Mouse (Mus musculus) liver, embryonic 14.5 days (tissue): ENCODE results near the gene Maats1. TPM values are rescaled to one million over a fixed set of nuclear protein-coding genes. Genes with fewer than 3 reads are reported as not detected.

Experiments
- ATAC-seq: fragments of 200-750 bp; cut with Nextera tagmentation; 2 replicates; pipeline ENCODE4 v1.8.0; 2017; ENCODE audit warnings: moderate number of reproducible peaks, mild to moderate bottlenecking, moderate library complexity; ENCODE audit not compliant: insufficient read depth
- DNase-seq, 3 experiments: peaks; one replicate each; pipeline ENCODE4 v3.0.0-alpha.2; 2012 to 2013; ENCODE audit warnings: low read depth in 3 of 3, low spot score in 3 of 3
- H3K27ac ChIP-seq: fragments of 300-500 bp; sonication (generic); 2 replicates; pipeline ENCODE4 v1.5.1; 2014; ENCODE audit warnings: moderate library complexity, mild to moderate bottlenecking, control low read depth, inconsistent platforms
- H3K27me3 ChIP-seq: fragments of 300-500 bp; sonication (generic); 2 replicates; pipeline ENCODE4 v1.6.1; 2014; ENCODE audit warnings: mild to moderate bottlenecking, low read length, moderate library complexity; ENCODE audit not compliant: control insufficient read depth, insufficient read depth
- H3K36me3 ChIP-seq: fragments of 300-500 bp; sonication (generic); replicated peaks from 2 replicates; pipeline ENCODE4 v1.6.1; 2014; ENCODE audit warnings: low read depth; ENCODE audit not compliant: control insufficient read depth, insufficient read depth
- H3K4me1 ChIP-seq, 2 experiments: fragments of 200-500 bp in 1 of 2; fragments of 300-500 bp in 1 of 2; sonication (generic) in 1 of 2; replicated peaks; 2 replicates each; pipeline ENCODE4 v1.6.1; 2012 to 2014; ENCODE audit warnings: antibody characterized with exemption in 1 of 2, inconsistent platforms in 1 of 2, low read length in 1 of 2; ENCODE audit not compliant: control insufficient read depth in 2 of 2, insufficient read depth in 2 of 2
- H3K4me2 ChIP-seq: fragments of 300-500 bp; sonication (generic); 2 replicates; pipeline ENCODE4 v1.6.1; 2014; ENCODE audit warnings: low read depth, mild to moderate bottlenecking, control low read depth, moderate library complexity
- H3K4me3 ChIP-seq, 2 experiments: fragments of 200-500 bp in 1 of 2; fragments of 300-500 bp in 1 of 2; sonication (generic) in 1 of 2; 2 replicates each; pipeline ENCODE4 v1.5.1; 2012 to 2014; ENCODE audit warnings: low read depth in 2 of 2, low read length in 2 of 2, mild to moderate bottlenecking in 2 of 2, control low read depth in 1 of 2, inconsistent platforms in 1 of 2, moderate library complexity in 1 of 2; ENCODE audit not compliant: insufficient read depth in 1 of 2
- H3K9ac ChIP-seq: fragments of 300-500 bp; sonication (generic); replicated peaks from 2 replicates; pipeline ENCODE4 v1.6.1; 2014; ENCODE audit warnings: mild to moderate bottlenecking, control low read depth, moderate library complexity
- H3K9me3 ChIP-seq: fragments of 300-500 bp; sonication (generic); 2 replicates; pipeline ENCODE4 v1.6.1; 2016; ENCODE audit warnings: low read length, mixed read lengths; ENCODE audit not compliant: control insufficient read depth
- CTCF ChIP-seq: IDR thresholded peaks from 2 replicates; pipeline ENCODE4 v1.5.1; 2016; ENCODE audit warnings: antibody characterized with exemption, low read depth, control low read depth
- EP300 ChIP-seq: IDR thresholded peaks from 2 replicates; pipeline ENCODE4 v1.6.1; 2016; ENCODE audit warnings: antibody characterized with exemption, low read depth
- WGBS: fragments of 180-500 bp; shearing (Covaris S2); extraction: QIAGEN DNeasy Blood & Tissue Kit; methylation state at CpG from one replicate; pipeline ENCODE4 v1.1.7; 2014; ENCODE audit not compliant: insufficient replicate concordance; 5-methylcytosine and 5-hydroxymethylcytosine counted together
- polyA plus RNA-seq, 2 experiments: library from polyadenylated mRNA; depleted of rRNA in 1 of 2; stranded (reverse) in 1 of 2; unstranded in 1 of 2; fragments of >200 nt; fragmentation: Nextera tagmentation in 1 of 2; extraction: Ambion mirVana in 1 of 2; gene quantifications; 2 replicates each; pipeline versions ENCODE4 v1.2.1 to v1.2.3; 2012 to 2014

Gene Maats1
- polyA plus RNA-seq, 2 experiments, result 0.01 TPM; not detected in 1

GRCm38 (mm10) chr16:38272483-38272882, 69.5 kb downstream of the Maats1 start:
- no peak overlapping the region for H3K4me3 ChIP-seq
- ATAC-seq, result no peak
- DNase-seq, result no peak
- H3K36me3 ChIP-seq, result no peaks in the 10 kb centered on the region
- 68% methylated on average over 5 of the region's 5 CpGs for WGBS
- no peaks in the 10 kb centered on the region for H3K27me3 ChIP-seq
- H3K27ac ChIP-seq, result no peak overlapping the region
- TF ChIP-seq CTCF (no peak), EP300 (no peak)
- no peaks in the 10 kb centered on the region for H3K4me1 ChIP-seq
- H3K9me3 ChIP-seq, result no peaks in the 10 kb centered on the region
- no peak overlapping the region for H3K4me2 ChIP-seq
- no peak overlapping the region for H3K9ac ChIP-seq

- ATAC-seq (no peak), DNase-seq (no peak)
- Histone ChIP-seq H3K4me1 (no peaks in the 10 kb centered on the region), H3K4me3 (no peak overlapping the region), H3K27me3 (no peaks in the 10 kb centered on the region), H3K4me2 (no peak overlapping the region), H3K9me3 (no peaks in the 10 kb centered on the region), H3K27ac (no peak overlapping the region), H3K9ac (no peak overlapping the region), H3K36me3 (no peaks in the 10 kb centered on the region)
- no peak for TF ChIP-seq EP300
- TF ChIP-seq CTCF, result no peak
- 35% methylated on average over 3 of the region's 3 CpGs for WGBS
Observed at GRCm38 (mm10) chr16:38271601-38272000, 70.3 kb downstream of the Maats1 start.

- no peak for ATAC-seq
- 75% methylated on average over 9 of the region's 9 CpGs for WGBS
- H3K36me3 ChIP-seq, result no peaks in the 10 kb centered on the region
Observed at GRCm38 (mm10) chr16:38255927-38256326, 86.0 kb downstream of the Maats1 start.

GRCm38 (mm10) chr16:38255107-38255506, 86.8 kb downstream of the Maats1 start:
- 51% methylated on average over 4 of the region's 4 CpGs for WGBS
- Histone ChIP-seq H3K4me1 (no peaks in the 10 kb centered on the region), H3K4me3 (no peak overlapping the region), H3K36me3 (no peaks in the 10 kb centered on the region), H3K27me3 (no peaks in the 10 kb centered on the region), H3K4me2 (no peak overlapping the region), H3K27ac (no peak overlapping the region), H3K9ac (no peak overlapping the region), H3K9me3 (no peaks in the 10 kb centered on the region)
- TF ChIP-seq EP300 (no peak), CTCF (peak; percentile 13; the same call in 1 of the 2 replicates)
- DNase-seq, result no peak
- ATAC-seq, result no peak

More at GRCm38 (mm10) chr16:38255927-38256326, 86.0 kb downstream of the Maats1 start:
- Histone ChIP-seq H3K27me3 (no peaks in the 10 kb centered on the region), H3K9me3 (no peaks in the 10 kb centered on the region), H3K4me1 (no peaks in the 10 kb centered on the region), H3K27ac (no peak overlapping the region), H3K4me3 (no peak overlapping the region), H3K4me2 (no peak overlapping the region), H3K9ac (no peak overlapping the region)
- no peak for DNase-seq
- no peak for TF ChIP-seq EP300
- TF ChIP-seq CTCF, result no peak

GRCm38 (mm10) chr16:38254001-38254400, 87.9 kb downstream of the Maats1 start:
- no peak for DNase-seq
- no peak overlapping the region for H3K9ac ChIP-seq
- H3K27ac ChIP-seq, result no peak overlapping the region
- 68% methylated on average over 14 of the region's 14 CpGs for WGBS
- no peaks in the 10 kb centered on the region for H3K9me3 ChIP-seq
- H3K4me2 ChIP-seq, result no peak overlapping the region
- TF ChIP-seq CTCF (no peak), EP300 (no peak)
- no peak overlapping the region for H3K4me3 ChIP-seq
- no peak for ATAC-seq
- H3K4me1 ChIP-seq, result no peaks in the 10 kb centered on the region
- no peaks in the 10 kb centered on the region for H3K36me3 ChIP-seq
- H3K27me3 ChIP-seq, result no peaks in the 10 kb centered on the region
